Mouse (Mus musculus) erythroblast, adult 5-6 weeks (primary cell): ENCODE measurements around the gene Pink1. TPM values are rescaled to one million over a fixed set of nuclear protein-coding genes. Genes with fewer than 3 reads are reported as not detected.
A peak's percentile ranks its signal among the peaks of the same experiment; 100 is the strongest.

Experiments used
- ATAC-seq: replicated peaks from 2 replicates; pipeline ENCODE4 v1.8.0; 2016; ENCODE audit warnings: moderate number of reproducible peaks, mild to moderate bottlenecking, moderate TSS enrichment, inconsistent platforms; ENCODE audit not compliant: poor library complexity, low FRiP score, severe bottlenecking
- total RNA-seq, 2 experiments: library from RNA; stranded (forward) in 1 of 2; stranded (reverse) in 1 of 2; fragments of 150-400 nt in 1 of 2; fragments of 200-764, 138-1000 nt in 1 of 2; gene quantifications; 2 replicates each; pipeline versions ENCODE4 v1.2.3 to v1.2.4; 2015 to 2017; ENCODE audit warnings: low replicate concordance in 2 of 2

Gene Pink1
- total RNA-seq, 2 experiments from 2014 or later, result 58.8 to 91.2 TPM

DNA sequence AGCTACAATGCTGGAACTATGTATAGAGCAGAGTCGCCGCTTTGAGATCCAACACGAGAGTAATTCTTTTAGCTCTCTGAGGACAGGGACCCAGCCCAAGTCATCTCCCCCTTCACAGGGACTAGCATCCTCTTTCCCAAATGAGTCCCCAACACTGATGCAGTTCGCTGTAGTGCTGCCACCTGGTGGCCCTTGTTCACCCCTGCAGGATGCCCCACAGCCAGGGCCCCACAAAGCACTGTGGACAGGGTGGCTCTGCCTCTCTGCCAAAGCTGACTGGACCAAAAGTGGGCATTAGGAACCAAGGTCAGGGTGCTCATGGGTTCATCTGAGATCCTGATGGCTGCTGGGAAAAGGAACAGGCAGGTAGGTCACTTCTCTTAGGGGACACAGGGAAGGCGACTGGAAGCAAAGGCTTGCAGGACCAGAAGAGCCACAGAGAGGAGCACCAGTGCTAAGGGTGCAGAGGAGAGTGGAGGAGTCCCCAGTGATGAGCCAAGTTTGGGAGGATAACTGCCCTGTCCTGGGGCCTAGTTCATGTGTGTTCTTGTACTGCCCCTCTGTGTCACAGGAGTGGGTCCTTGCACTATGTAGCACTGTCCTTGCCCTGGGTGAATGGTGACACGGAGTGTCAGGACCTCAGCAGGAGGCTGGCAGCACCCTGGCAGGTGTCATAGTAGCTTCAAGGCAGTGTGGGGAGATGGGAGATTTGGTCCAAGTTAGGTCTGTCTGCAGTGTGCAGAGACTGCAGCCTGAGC, 7.4 kb downstream of the Pink1 start:
- peak; percentile 58 for ATAC-seq

DNA sequence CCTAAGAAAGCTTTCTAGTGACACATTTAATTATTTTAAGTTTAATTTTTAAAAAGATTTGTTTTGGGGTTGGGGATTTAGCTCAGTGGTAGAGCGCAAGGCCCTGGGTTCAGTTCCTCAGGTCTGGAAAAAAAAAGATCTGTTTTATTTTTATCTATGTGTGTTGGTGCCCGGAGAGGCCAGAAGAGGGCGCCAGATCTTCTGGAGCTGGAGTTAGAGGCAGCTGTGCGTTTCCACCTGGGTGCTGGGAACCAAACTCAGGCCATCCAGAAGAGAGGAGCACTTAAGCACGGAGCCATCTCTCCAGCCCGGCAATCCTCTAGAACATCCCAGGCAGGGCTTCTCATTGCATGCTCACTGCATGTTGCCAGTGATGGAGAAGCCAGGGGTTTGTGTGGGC, 9.7 kb downstream of the Pink1 start:
- ATAC-seq, result no peak

DNA sequence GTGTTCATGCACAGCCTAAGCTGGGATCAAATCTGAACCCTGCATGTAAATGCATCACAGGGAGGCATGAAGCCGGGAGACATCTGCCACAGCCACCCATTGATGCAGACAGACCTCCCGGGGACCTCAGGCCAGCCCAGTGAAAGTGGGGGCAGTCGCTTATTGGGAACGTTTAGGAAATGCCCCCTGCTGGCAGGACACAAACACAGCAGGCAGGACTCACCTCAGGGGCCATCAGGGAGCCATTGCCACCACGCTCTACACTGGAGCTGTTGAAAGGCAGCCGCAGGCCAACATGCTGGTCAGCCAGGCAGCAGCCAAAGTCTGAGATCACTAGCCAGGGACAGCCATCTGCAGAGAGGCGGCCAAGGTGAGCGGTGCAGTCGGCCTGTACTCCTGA, 10.3 kb downstream of the Pink1 start:
- ATAC-seq, result no peak

DNA sequence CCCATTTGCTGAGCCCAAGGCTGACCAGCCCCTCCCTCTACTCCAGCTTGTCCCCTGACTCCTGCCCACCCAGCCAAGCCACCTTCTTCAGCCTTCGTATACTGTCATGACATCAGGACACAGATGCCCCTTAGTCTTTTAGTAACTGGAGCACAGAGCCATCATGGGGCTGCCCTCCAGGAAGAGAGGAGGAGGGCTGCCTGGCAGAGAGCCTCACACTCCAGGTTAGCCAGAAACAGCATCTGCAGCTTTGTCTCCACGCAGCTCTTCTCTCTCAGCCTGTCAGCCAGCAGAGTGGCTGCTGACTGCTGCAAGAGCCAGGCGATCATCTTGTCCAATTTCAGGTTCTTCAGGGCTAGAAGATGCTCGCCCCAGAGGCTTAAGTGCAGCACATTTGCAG, 12.3 kb downstream of the Pink1 start:
- ATAC-seq, result no peak

DNA sequence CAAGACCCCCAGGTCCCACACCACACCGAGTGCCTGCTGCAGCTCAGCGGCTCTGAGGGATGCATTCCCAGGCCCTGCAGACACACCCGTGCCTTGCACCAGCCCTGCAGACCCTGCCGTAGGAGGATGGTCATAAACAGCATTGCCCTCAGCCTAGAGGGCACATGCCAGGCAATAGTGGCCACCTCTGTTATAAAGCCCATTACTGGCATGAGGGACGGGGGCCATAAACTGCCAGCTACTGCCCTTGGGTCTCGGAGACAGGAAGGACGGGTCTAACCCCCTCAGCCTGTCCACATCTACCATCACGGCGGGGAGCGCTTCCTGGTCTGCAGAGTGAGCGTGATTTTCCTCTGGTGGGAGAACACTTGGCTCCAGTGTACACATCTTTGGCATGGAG, 13.1 kb downstream of the Pink1 start:
- no peak for ATAC-seq

DNA sequence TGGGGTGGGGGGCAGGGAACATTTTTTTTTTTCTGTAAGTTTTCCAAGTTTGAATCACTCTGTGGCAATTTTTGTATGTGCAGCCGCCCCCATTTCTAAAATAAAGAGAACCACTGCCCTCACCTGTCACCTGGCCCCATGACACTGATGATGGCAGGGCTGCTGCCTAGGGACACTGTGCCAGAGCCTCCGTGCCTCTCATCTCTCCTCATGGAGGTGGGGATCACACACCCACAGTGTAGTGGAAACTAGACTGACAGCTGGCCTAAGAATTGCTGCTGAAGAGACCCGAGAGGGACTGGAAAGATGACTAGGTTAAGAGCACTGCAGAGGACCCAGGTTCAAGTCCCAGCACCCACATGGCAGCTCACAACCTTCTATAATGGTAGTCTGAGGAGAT, 14.0 kb downstream of the Pink1 start:
- ATAC-seq, result no peak

DNA sequence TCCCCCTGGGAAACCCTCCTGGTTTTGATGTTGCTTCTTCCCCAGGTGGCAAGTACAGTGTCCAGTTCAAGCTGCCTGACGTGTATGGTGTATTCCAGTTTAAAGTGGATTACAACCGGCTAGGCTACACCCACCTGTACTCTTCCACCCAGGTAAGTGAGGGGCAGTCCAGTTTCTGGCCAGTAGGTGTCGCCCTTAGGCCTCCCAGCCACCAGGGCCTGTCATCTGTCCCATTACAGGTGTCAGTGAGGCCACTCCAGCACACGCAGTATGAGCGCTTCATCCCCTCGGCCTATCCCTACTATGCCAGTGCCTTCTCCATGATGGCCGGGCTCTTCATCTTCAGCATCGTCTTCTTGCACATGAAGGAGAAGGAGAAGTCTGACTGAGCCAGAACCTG, 14.5 kb downstream of the Pink1 start:
- ATAC-seq, result peak; percentile 74

DNA sequence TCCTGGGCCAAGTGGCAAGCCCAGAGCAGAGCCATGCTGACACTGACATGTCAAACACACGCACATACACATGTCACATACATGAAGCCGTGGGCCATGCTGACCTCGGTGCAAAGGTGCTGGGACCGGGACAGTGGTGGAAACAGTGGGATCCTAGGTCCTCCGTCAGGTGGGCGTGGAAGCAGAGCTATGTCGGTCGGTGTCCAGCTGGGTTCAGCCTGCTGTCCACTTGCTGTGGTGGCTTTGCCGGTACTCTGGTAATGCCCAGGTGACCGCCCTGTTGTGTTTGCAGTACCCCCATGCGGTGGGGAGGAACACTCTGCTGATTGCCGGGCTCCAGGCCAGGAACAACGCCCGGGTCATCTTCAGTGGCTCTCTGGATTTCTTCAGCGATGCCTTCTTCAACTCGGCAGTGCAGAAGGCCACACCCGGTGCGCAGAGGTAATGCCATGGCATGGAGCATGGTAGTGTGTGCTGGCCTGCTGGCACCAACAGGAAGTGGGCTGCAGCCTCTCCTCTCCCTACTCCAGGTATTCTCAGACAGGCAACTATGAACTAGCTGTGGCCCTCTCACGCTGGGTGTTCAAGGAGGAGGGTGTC, 15.7 kb downstream of the Pink1 start:
- ATAC-seq, result no peak

DNA sequence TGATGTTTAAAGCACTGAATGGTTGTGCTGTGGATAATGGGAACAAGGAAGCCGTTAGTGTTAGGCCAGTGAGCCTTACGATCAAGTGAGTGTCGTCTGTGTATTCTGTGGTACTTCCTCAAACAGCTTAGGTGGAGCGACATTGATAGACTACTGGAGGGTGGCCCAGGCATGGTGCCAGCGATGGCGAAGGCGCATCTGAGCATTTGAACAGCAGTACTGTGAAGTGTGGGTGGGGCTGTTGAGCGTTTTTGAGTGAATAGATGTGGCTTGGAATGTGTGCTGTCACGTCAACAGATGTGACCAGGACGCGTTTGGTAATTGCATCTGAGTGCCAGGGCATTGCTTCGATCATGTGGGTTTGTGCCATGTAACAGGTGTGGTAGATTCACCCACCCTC, 18.4 kb downstream of the Pink1 start:
- no peak for ATAC-seq

DNA sequence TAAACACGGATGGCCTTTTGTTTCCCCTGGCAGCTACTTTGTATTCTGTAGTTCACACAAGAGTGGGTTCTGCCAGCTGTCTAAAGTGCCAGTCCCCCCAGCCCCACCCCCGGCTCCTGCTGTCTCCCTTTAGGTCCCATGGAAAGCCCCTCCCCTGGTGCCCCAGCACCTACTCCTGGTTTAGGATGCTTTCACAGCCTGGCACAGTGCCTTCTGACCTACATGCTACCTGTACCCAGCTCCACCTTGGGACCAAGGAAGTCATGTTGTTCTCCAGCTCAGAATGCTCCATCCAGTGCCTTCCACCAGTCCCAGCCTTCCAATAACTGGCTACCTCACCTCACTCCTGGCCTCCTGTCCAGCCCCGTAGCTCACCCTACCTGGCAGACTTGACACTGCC, 19.1 kb downstream of the Pink1 start:
- no peak for ATAC-seq

DNA sequence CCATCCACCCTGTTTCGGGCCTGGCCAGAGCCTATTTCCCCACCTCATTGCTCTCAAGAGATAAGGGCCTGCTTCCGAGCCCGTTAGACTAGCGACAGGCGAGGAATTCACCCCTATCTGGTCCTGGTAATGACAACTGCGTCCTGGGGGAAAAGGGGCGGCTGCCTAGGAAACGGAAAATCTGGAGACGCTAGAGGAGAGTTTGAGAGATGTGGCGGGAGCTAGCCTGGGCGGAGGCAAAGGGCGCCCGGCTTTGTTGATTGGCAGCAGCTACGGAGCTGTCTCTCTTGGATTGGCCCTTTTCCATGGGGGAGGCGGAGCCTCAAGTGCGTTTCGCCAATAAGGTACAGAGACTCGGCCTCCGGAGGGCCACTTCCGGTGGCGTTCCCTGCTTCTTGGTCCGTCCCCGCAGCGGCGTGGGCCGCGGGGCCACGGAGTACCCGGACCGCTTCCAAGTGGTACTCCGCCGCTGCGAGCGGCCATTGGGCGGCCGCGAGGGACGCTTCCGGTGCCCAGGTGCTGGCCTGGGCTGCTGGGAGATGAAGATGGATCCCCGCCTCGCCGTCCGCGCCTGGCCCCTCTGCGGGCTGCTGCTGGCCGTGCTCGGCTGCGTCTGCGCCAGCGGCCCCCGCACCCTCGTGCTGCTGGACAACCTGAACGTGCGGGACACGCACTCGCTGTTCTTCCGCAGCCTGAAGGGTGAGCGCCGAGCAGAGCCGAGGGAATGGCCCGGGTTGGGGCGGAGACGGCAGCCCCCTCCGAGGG, 21.6 kb downstream of the Pink1 start, which contains the start of gene Ddost:
Gene Ddost, plus strand, starts transcription at position 391 of the 765 bp plus-strand sequence.
- ATAC-seq, result peak; percentile 96

DNA sequence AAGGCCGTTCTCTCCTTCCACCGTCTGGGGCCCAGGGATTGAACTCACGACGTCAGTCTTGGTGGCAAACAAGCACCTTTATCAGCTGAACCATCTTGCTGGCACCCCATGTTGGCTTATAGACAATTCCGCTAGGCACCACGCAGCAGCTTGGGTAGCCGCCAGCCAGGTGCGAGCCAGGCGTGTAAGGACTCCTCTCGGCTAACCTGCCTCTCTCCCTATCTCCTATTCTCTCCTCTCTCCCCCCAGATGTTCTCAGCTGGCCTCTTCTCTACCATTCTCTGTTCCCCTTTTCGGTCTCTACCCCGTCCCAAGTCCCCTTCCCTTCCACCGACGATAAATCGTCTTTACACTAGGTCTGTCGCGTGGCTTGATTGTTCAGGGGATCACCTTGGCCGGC, 22.4 kb downstream of the Pink1 start:
- 0 out of 2 replicates have a peak, but pooled peaks have one; percentile 7 for ATAC-seq

DNA sequence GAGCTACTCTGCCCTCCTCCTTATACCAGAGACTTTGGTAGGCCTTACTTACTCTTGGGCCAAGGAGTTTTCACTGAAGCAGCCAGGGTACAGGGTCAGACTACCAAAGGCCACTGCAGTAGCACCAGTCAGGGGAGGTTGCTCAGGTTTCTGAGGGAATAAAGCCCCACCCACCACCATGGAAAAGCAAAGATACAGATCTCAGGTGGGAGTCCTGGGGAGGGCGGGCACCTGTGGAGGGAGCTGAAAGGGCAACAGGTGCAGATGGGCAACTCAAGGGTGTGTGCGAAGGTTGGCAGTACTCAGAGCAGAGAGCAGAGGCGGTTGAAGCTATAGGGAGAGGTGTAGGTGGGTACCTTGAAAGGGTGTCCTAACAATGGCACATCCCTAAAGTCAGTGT, 23.1 kb downstream of the Pink1 start:
- no peak for ATAC-seq

DNA sequence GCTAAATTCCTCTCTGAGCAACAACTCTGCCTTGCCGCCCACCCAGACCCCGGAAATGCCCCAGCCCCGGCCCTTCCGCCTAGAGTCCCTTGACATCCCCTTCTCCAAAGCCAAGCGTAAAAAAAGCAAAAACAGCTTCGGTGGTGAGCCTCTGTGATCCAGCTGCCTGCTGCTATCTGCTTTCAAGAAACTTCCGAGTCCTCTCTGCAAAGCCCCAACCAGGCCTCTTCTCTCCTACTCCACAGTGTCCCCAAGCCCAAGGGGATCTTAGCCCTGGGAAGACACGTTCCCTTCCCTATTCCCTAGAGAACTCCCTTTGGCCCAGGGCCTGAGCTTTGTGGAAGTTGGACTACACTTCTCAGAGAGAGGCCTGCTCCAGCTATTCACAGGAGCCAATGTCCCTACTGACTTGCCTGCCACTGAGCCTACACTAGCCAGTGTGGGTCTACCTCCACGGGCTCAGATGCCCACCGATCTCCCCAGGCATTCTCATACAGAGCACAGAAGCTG, 24.8 kb downstream of the Pink1 start:
- no peak for ATAC-seq

DNA sequence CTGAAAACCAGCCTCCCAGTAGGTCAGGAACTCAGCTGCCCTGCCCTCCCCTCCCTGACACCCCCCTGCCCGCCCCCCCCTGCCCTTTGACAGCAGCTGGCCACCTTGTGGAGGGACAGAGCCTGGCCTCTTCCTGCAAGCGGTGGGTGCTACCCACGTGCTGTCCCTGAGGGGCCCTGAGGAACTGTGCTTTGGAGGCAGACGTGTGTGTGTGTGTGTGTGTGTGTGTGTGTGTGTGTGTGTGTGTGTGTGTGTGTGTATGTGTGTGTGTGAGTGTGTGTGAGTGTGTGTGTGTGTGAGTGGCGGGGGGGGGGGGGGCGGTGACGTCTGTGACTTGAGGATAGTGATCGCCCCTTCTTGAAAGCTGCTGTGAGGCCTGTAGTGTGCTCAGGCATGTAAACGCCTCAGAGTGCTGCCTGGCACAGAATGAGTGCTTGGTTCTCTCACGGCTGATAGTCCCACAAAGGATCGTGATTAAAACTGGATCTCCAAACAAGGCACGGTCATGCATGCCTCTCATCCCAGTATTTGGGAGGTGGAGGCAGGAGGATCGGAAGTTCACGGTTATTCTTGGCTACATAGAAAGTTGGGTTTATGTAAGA, 32.1 kb downstream of the Pink1 start:
- no peak for ATAC-seq

DNA sequence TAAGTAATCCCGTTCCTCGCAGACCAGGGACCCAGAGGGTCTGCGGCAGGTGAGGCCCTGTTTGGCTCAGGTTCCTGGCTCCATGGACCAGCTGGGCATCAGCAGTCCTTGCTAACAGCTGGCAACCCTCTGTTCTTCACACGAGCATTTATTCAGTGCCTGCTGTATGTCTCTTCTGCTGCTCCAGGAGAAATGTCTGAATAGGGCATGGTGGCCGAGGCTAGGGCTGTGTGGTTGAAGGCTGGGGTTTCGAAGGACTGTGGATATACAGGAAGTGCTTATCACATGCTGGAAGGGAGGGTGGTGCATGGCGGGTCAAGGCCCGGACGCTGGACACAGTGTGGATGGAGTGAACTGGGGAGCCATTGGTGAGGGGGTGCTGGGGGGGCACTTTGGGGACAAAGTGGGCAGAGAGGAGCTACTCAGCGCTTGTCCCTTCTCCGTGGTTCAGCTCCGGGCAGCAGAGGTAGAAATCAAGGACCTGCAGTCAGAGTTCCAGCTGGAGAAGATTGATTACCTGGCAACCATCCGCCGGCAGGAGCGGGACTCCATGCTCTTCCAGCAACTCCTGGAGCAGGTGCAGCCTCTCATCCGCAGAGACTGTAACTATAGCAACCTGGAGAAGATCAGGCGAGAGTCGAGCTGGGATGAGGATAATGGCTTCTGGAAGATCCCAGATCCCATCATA, 32.7 kb downstream of the Pink1 start:
- ATAC-seq, result no peak

DNA sequence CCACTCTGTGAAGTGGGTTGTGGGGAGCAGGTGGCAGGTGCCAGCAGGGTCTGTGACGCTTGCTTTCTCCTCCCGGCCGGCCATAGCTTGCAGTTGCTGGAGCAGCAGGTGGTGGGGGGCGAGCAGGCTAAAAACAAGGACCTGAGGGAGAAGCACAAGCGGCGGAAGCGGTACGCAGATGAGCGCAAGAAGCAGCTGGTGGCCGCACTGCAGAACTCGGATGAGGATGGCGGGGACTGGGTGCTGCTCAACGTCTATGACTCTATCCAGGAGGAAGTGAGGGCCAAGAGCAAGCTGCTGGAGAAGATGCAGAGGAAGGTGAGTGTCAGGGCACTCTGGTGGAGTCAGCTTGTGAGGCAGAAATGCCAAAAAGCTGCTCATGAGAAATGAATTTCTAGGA, 34.1 kb downstream of the Pink1 start:
- ATAC-seq, result no peak

DNA sequence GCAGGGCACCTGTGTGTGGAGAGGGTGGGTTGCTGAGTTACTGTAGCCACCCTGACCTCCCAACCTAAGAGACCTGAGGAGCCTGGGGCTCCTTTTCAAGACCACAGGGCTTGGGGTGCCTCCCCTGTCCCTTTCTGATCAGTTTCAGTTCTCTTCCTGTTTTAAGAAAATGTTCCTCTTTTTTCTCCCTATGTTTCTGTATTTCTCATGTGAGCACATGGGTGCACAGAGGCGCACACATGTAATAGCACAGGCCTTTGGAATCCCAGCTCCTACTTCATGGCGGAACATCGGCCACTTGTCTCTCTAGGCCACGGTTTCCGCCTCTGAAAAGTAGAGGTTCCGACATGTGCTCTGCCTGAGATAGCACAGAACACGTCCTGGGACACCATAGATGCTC, 37.4 kb downstream of the Pink1 start:
- no peak for ATAC-seq

DNA sequence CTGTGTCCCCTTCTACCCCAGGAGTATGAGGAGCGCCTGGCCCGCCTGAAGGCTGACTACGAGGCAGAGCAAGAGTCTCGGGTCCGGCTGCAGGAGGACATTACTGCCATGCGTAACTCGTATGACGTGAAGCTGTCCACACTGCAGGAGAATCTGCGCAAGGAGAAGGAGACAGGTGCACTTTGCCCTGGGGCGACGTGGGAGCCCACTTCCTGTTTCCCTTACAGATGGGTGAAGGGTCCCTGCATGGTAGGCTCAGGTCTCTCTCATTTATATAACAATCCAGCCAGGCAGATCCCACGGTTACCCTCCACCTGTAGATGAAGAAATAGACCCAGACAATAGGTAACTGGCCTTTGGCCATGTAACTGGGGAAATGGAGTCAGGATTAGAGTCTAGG, 39.7 kb downstream of the Pink1 start:
- no peak for ATAC-seq

DNA sequence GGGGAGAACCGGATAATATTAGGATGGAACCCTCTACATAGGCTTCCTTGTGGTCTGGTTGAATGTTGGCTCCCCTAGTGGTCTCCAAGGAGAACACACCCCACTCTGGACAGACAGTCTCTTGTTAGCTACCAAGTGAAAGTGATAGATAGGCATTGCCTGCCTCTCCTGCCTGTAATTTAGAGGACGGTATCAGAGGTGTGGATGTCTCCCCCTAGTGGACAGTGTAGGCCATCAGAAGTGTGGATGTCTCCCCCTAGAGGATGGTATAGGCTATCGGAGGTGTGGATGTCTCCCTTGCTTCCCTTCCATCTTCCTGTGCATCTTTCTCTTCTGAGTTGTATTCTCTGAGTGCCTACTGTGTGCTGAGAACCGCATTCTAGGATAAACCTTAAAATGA, 43.3 kb downstream of the Pink1 start:
- peak; percentile 91 for ATAC-seq
